Comparison of ENCODE assay signal across 22 mouse cellular contexts in the genomic region with DNA sequence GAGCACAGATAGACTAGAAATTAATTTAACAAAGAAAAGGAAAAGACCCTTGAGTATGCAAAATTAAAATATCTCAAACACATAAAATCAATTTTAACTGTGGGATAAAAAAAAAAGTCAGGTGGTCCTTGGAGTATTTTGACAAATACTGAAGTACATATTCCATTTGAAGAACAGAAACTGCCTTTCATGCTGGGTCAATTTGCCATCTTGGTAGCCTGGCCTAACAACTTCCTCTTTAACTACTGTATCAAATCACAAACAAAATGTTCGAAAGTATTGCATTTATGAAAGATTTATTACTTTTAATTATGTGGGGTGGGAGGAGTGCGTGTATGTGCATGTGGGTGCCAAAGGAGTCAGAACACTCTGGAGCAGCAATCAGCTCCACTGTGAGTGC.
"Had no signal": no experiment of that assay in that cellular context is flagged by ENCODE, and none has a peak within 500 bp of the region (broad histone marks: within the 10 kb centered on the region; RNA-seq: fewer than 3 reads in every experiment).

No protein-coding gene starts in this region.

- H3K4me1 ChIP-seq: liver, embryonic 15.5 days; midbrain, embryonic 10.5 days; midbrain, embryonic 12.5 days; neural tube, embryonic 13.5 days; neural tube, embryonic 15.5 days; stomach, embryonic 15.5 days had no signal

- H3K27ac ChIP-seq: liver, embryonic 15.5 days; midbrain, embryonic 10.5 days; midbrain, embryonic 12.5 days; neural tube, embryonic 13.5 days; neural tube, embryonic 15.5 days; stomach, embryonic 15.5 days; stomach, postnatal 0 days had no signal

- H3K4me2 ChIP-seq: liver, embryonic 15.5 days; lung, embryonic 14.5 days; midbrain, embryonic 12.5 days; neural tube, embryonic 13.5 days; neural tube, embryonic 15.5 days; stomach, embryonic 15.5 days had no signal

- H3K9me3 ChIP-seq: liver, embryonic 15.5 days; midbrain, embryonic 10.5 days; midbrain, embryonic 12.5 days; neural tube, embryonic 13.5 days; neural tube, embryonic 15.5 days; stomach, embryonic 15.5 days had no signal

- H3K9ac ChIP-seq: liver, embryonic 15.5 days; lung, embryonic 14.5 days; midbrain, embryonic 12.5 days; neural tube, embryonic 13.5 days; neural tube, embryonic 15.5 days; stomach, embryonic 15.5 days had no signal

- ATAC-seq: midbrain, embryonic 16.5 days had no signal

- H3K4me3 ChIP-seq: liver, embryonic 15.5 days; midbrain, embryonic 10.5 days; midbrain, embryonic 12.5 days; myocyte; neural tube, embryonic 13.5 days; neural tube, embryonic 15.5 days; stomach, embryonic 15.5 days had no signal

- DNase-seq: lung, adult 18-20 months; lung, embryonic 14.5 days; lung, postnatal 10 days; lung, postnatal 4 days; midbrain, embryonic 14.5 days; retina, postnatal 1 day; right cerebral cortex, adult 18-20 months; right cerebral cortex, postnatal 25 days; right cerebral cortex, postnatal 4 days; spleen, adult 18-20 months; thymus, adult 2 months; thymus, postnatal 25 days; thymus, postnatal 4 days had no signal

- H3K36me3 ChIP-seq: liver, embryonic 15.5 days; neural tube, embryonic 15.5 days; stomach, embryonic 15.5 days had no signal

- H3K27me3 ChIP-seq: liver, embryonic 15.5 days; midbrain, embryonic 12.5 days; neural tube, embryonic 13.5 days; neural tube, embryonic 15.5 days; stomach, embryonic 15.5 days had no signal
